Mouse (Mus musculus): ENCODE measurements at regions not wholly inside any gene's neighbourhood (a gene's known extent, or its start where the extent isn't known, plus 50 kb on each side); places are given as distances from the start of the nearest gene placed in this dataset.

DNA sequence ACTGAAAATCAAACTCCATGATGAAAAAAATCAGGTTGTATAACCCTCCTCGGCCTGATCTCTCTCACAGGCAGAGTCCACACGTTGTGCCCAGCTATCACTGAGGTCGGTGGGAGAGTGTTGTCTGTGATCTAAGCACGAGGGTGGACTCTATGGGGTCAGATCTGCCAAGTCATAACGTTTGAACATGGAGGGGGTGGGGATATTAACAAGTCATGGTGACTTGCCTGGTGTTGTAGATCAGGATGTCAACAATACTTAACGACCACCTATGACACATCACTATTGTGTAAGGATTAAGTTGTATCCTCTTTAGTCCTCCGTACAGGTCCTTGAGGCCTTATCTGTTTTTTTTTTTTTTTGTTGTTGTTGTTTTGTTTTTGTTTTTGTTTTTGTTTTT lies 74.8 kb downstream of the Gm5426 start:
- no peak overlapping the region for H3K4me3 ChIP-seq (replicated peaks in 1 of 3; ENCODE audit: low read depth in 2 of 3, low read length in 2 of 3, poor library complexity in 1 of 3)

DNA sequence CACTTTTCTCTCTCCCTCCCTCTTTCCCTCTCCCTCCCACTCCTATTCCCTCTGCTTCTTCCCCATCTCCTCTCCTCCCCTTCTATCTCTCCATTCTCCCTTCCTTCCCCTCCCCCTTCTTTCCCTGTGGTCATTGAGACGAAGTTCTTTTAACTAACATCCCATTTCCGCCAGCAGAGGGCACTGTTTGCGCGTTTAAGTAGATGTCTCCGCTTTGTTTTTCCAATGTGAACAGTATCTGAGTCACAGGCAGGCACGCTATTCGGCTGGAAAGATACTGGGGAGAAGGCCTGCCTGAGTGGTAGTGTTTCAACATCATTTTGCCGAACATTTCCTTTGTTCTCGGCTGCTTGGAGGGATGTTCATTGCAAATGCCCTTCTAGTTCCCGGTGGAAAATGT lies 77.5 kb downstream of the Gm5426 start:
- in situ Hi-C loops (cut with MboI; ENCODE audit: low pct_ligation_motif_present, low pct_unique_long_range_greater_than_20kb, low sequenced_read_pairs) (loop anchor here (10.0 to 25.0 kb wide), 4 partner anchors 161 to 1101 kb away; no protein-coding TSS in a partner anchor), dilution Hi-C loops (cut with MboI; ENCODE audit: extremely low pct_ligation_motif_present, extremely low pct_unique_long_range_greater_than_20kb, low sequenced_read_pairs) (no loop called here)
- no peak overlapping the region for H3K9ac ChIP-seq (ENCODE audit: insufficient read depth, low read depth)
- no peaks in the 10 kb centered on the region for H3K27me3 ChIP-seq (replicated peaks)
- no peaks in the 10 kb centered on the region for H3K9me3 ChIP-seq (replicated peaks; ENCODE audit: low read length)
- H3K36me3 ChIP-seq (replicated peaks in 1 of 2; ENCODE audit: control insufficient read depth in 1 of 2, insufficient read depth in 1 of 2, low read length in 1 of 2) = no peaks in the 10 kb centered on the region
- H3K79me2 ChIP-seq (replicated peaks; ENCODE audit: control insufficient read depth, extremely low read depth, insufficient read depth, poor library complexity, severe bottlenecking) = no peaks in the 10 kb centered on the region
- H3K4me3 ChIP-seq (replicated peaks in 1 of 3; ENCODE audit: low read depth in 2 of 3, low read length in 2 of 3, poor library complexity in 1 of 3) = no peak overlapping the region
- peaks cover 0 to 8% of the 10 kb centered on the region in 2 experiments; a peak in 1 of 4 replicates for H3K4me1 ChIP-seq (ENCODE audit: control insufficient read depth in 1 of 2, insufficient read depth in 2 of 2)
- H3K4me2 ChIP-seq (ENCODE audit: insufficient read depth, low read depth, poor library complexity, severe bottlenecking) = 0 out of 2 replicates have a peak overlapping the region, but pooled peaks have one; percentile 34
- no peak overlapping the region; the same call in 1 of the 2 replicates for H3K27ac ChIP-seq (ENCODE audit: insufficient read depth, low read depth)
- peak; percentile 94 for DNase-seq (ENCODE audit: extremely low read depth)
- no peak for TF ChIP-seq JUN (IDR thresholded peaks at IDR 0.05; ENCODE audit: insufficient read depth, low read depth, low read length)
- TF ChIP-seq ZNF384 (IDR thresholded peaks at IDR 0.05; ENCODE audit: low read depth, low read length) = peak; percentile 37
- peak; percentile 44; the same call in 1 of the 2 replicates for TF ChIP-seq IRF4 (IDR thresholded peaks at IDR 0.05; ENCODE audit: low read depth, low read length)
- TF ChIP-seq PAX5 (IDR thresholded peaks at IDR 0.05; ENCODE audit: low read length) = no peak
- 0 out of 2 replicates have a peak, but pooled peaks have one; percentile 28 for TF ChIP-seq NELFE (IDR thresholded peaks at IDR 0.05; ENCODE audit: low read depth, low read length)
- peak; percentile 97 for TF ChIP-seq ZC3H11A (IDR thresholded peaks at IDR 0.05; ENCODE audit: low read depth, low read length)
- no peak for TF ChIP-seq CHD1 (IDR thresholded peaks at IDR 0.05; ENCODE audit: low read depth, low read length)
- no peak for TF ChIP-seq TBP (conservative IDR thresholded peaks at IDR 0.05; ENCODE audit: low read depth, low read length)
- TF ChIP-seq ETS1 (conservative IDR thresholded peaks at IDR 0.05; ENCODE audit: low read depth, low read length) = no peak; the same call in 1 of the 2 replicates
- no peak for TF ChIP-seq MAZ (IDR thresholded peaks at IDR 0.05; ENCODE audit: low read depth, low read length)
- TF ChIP-seq MYC (IDR thresholded peaks at IDR 0.05; ENCODE audit: low read depth, low read length) = 0 out of 2 replicates have a peak, but pooled peaks have one; percentile 36
- TF ChIP-seq NRF1 (IDR thresholded peaks at IDR 0.05; ENCODE audit: low read depth, low read length) = no peak
- peak; percentile 59 for TF ChIP-seq BHLHE40 (IDR thresholded peaks at IDR 0.05; ENCODE audit: low read depth, low read length)
- no peak for TF ChIP-seq POLR2A (IDR thresholded peaks at IDR 0.05; ENCODE audit: low read depth, low read length)
- TF ChIP-seq POLR2AphosphoS2 (IDR thresholded peaks at IDR 0.05; ENCODE audit: low read depth, low read length) = no peak
- no peak for TF ChIP-seq MXI1 (IDR thresholded peaks at IDR 0.05; ENCODE audit: low read depth, low read length)
- TF ChIP-seq CTCF (conservative IDR thresholded peaks at IDR 0.05 in 1 of 2, IDR thresholded peaks at IDR 0.05 in 1 of 2; ENCODE audit: low read depth in 2 of 2, low read length in 2 of 2) = peak; percentile 13 to 85; a peak in 2 of 4 replicates
- TF ChIP-seq JUND (conservative IDR thresholded peaks at IDR 0.05; ENCODE audit: low read depth, low read length) = no peak
- no peak for TF ChIP-seq USF2 (conservative IDR thresholded peaks at IDR 0.05; ENCODE audit: low read depth, low read length)
- TF ChIP-seq CHD2 (IDR thresholded peaks at IDR 0.05; ENCODE audit: low read length) = peak; percentile 87
- no peak for TF ChIP-seq EP300 (IDR thresholded peaks at IDR 0.05; ENCODE audit: low read length)
- no peak for TF ChIP-seq RCOR1 (conservative IDR thresholded peaks at IDR 0.05; ENCODE audit: low read depth, low read length)
- TF ChIP-seq UBTF (IDR thresholded peaks at IDR 0.05; ENCODE audit: low read depth, low read length) = no peak
- TF ChIP-seq SIN3A (IDR thresholded peaks at IDR 0.05; ENCODE audit: low read length) = peak; percentile 46; the same call in 1 of the 2 replicates
- TF ChIP-seq ZMIZ1 (IDR thresholded peaks at IDR 0.05; ENCODE audit: low read depth, low read length) = no peak
- no peak for TF ChIP-seq KAT2A (IDR thresholded peaks at IDR 0.05; ENCODE audit: insufficient replicate concordance, low read length)
- TF ChIP-seq GABPA (IDR thresholded peaks at IDR 0.05; ENCODE audit: insufficient replicate concordance, low read depth, low read length) = no peak

More for the DNA sequence above, 74.8 kb downstream of the Gm5426 start:
- Histone ChIP-seq H3K79me2 (replicated peaks; ENCODE audit: control insufficient read depth, extremely low read depth, insufficient read depth, poor library complexity, severe bottlenecking) (no peaks in the 10 kb centered on the region), H3K4me1 (ENCODE audit: control insufficient read depth in 1 of 2, insufficient read depth in 2 of 2) (peaks cover 0 to 8% of the 10 kb centered on the region in 2 experiments; a peak in 1 of 4 replicates), H3K4me2 (ENCODE audit: insufficient read depth, low read depth, poor library complexity, severe bottlenecking) (no peak overlapping the region), H3K9me3 (replicated peaks; ENCODE audit: low read length) (no peaks in the 10 kb centered on the region), H3K36me3 (replicated peaks in 1 of 2; ENCODE audit: control insufficient read depth in 1 of 2, insufficient read depth in 1 of 2, low read length in 1 of 2) (no peaks in the 10 kb centered on the region), H3K9ac (ENCODE audit: insufficient read depth, low read depth) (no peak overlapping the region), H3K27me3 (replicated peaks) (no peaks in the 10 kb centered on the region), H3K27ac (ENCODE audit: insufficient read depth, low read depth) (no peak overlapping the region)
- TF ChIP-seq TCF12 (IDR thresholded peaks at IDR 0.05; ENCODE audit: low read depth, low read length) (no peak), UBTF (IDR thresholded peaks at IDR 0.05; ENCODE audit: low read depth, low read length) (no peak), HCFC1 (IDR thresholded peaks at IDR 0.05; ENCODE audit: low read depth, low read length) (no peak), MYC (IDR thresholded peaks at IDR 0.05; ENCODE audit: low read depth, low read length) (no peak), MAZ (IDR thresholded peaks at IDR 0.05; ENCODE audit: low read depth, low read length) (no peak), SMC3 (IDR thresholded peaks at IDR 0.05; ENCODE audit: low read depth, low read length) (no peak), SIN3A (IDR thresholded peaks at IDR 0.05; ENCODE audit: low read length) (no peak), E2F4 (IDR thresholded peaks at IDR 0.05; ENCODE audit: insufficient replicate concordance, low read depth, low read length) (no peak), CTCF (conservative IDR thresholded peaks at IDR 0.05 in 1 of 2, IDR thresholded peaks at IDR 0.05 in 1 of 2; ENCODE audit: low read depth in 2 of 2, low read length in 2 of 2) (no peak), GABPA (IDR thresholded peaks at IDR 0.05; ENCODE audit: insufficient replicate concordance, low read depth, low read length) (no peak), IRF4 (IDR thresholded peaks at IDR 0.05; ENCODE audit: low read depth, low read length) (no peak), NRF1 (IDR thresholded peaks at IDR 0.05; ENCODE audit: low read depth, low read length) (no peak), JUN (IDR thresholded peaks at IDR 0.05; ENCODE audit: insufficient read depth, low read depth, low read length) (no peak), CHD2 (IDR thresholded peaks at IDR 0.05; ENCODE audit: low read length) (no peak), ZC3H11A (IDR thresholded peaks at IDR 0.05; ENCODE audit: low read depth, low read length) (no peak), POLR2A (IDR thresholded peaks at IDR 0.05; ENCODE audit: low read depth, low read length) (no peak), NELFE (IDR thresholded peaks at IDR 0.05; ENCODE audit: low read depth, low read length) (no peak), TBP (conservative IDR thresholded peaks at IDR 0.05; ENCODE audit: low read depth, low read length) (no peak), USF2 (conservative IDR thresholded peaks at IDR 0.05; ENCODE audit: low read depth, low read length) (no peak)
- dilution Hi-C loops (cut with MboI; ENCODE audit: extremely low pct_ligation_motif_present, extremely low pct_unique_long_range_greater_than_20kb, low sequenced_read_pairs) = no loop called here
- DNase-seq (ENCODE audit: extremely low read depth) = no peak
- in situ Hi-C loops (cut with MboI; ENCODE audit: low pct_ligation_motif_present, low pct_unique_long_range_greater_than_20kb, low sequenced_read_pairs) = loop anchor here (10.0 to 25.0 kb wide), 4 partner anchors 164 to 1104 kb away; no protein-coding TSS in a partner anchor

Data from CH12.LX (cell line).